Mouse (Mus musculus): ENCODE results near the gene Amh. TPM values are rescaled to one million over a fixed set of nuclear protein-coding genes. Genes with fewer than 3 reads are reported as not detected.

The Amh gene
- polyA plus RNA-seq, 1 experiment, result not detected

DNA sequence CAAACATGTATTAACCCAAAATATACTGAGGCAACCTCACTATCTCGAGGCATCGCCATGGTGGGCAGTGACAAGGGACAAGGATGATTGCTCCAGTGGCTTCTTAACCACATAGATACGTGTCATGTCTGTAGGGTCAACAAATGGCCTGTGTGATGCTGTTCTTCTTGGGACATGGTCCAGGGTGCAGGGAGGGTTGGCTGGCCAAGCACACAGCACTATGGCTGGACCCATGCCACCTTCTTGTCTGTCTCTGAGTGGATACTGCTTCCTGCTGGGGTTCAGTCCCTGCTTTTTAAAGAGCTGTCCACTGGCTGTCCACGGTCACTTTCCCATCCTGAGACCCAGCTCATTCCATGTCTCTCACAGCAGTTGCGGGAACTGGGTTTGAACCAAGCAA, 27.9 kb upstream of the Amh start:
- H3K9me3 ChIP-seq (replicated peaks; ENCODE audit: control insufficient read depth, insufficient read depth, low read length, poor library complexity, severe bottlenecking), result no peaks in the 10 kb centered on the region
- H3K36me3 ChIP-seq (ENCODE audit: control insufficient read depth, insufficient read depth, low read length, poor library complexity, severe bottlenecking), result peaks cover 26% of the 10 kb centered on the region
- no peak overlapping the region for H3K4me3 ChIP-seq (ENCODE audit: low read depth, low read length)
- H3K27me3 ChIP-seq (ENCODE audit: control insufficient read depth, insufficient read depth, low read length, poor library complexity, severe bottlenecking), result no peaks in the 10 kb centered on the region
- H3K27ac ChIP-seq (ENCODE audit: insufficient read depth, low read length), result no peak overlapping the region
- no peak for TF ChIP-seq EP300 (IDR thresholded peaks at IDR 0.05; ENCODE audit: insufficient read depth, low read depth, low read length)
- TF ChIP-seq CTCF (IDR thresholded peaks at IDR 0.05; ENCODE audit: low read depth, low read length), result no peak
- TF ChIP-seq POLR2A (IDR thresholded peaks at IDR 0.05; ENCODE audit: insufficient read depth, low read length), result no peak
- no peaks in the 10 kb centered on the region for H3K4me1 ChIP-seq (ENCODE audit: control insufficient read depth, insufficient read depth, low read length)
- no peak overlapping the region for H3K9ac ChIP-seq (ENCODE audit: low read depth, poor library complexity, severe bottlenecking)

DNA sequence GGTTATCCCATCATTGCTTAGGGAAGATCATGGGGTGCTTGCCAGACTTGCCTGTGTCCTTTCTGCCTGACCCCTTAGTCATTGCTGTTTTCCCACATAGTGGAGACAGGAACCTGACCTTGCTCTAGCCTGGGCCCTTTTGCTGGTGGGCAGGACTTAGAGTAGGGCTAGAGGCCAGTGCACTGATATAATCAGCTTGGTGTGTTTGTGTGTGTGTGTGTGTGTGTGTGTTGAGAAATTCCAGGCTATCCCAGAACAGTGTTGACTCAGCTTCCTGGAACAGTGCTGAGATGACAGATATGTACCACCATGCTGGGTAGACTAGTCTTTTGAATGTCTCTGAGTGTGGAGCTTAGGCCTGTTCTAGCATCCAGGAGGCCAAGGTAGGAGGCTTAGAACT, 25.5 kb upstream of the Amh start:
- H3K36me3 ChIP-seq (ENCODE audit: control insufficient read depth, insufficient read depth, low read length, poor library complexity, severe bottlenecking), result peaks cover 39% of the 10 kb centered on the region
- TF ChIP-seq CTCF (IDR thresholded peaks at IDR 0.05; ENCODE audit: low read depth, low read length) (no peak), EP300 (IDR thresholded peaks at IDR 0.05; ENCODE audit: insufficient read depth, low read depth, low read length) (no peak), POLR2A (IDR thresholded peaks at IDR 0.05; ENCODE audit: insufficient read depth, low read length) (no peak)

DNA sequence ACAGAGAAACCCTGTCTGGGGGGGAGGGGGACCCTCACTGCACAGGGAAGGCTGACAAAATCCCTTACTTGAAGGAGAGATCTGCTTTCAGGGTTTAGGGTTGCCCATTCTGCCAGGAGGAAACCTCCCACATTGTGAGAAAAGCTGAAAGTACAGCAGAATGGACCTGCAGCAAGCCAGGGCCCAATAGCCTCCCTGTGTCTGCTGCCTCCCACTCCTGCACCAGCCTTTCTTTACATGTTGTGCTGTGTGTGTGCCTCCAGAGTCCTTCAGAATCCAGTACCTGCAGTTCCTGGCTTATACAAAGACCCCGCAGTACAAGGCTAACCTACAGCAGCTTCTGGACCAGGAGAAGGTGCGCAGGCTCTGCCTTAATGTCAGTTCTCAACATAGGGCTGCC, 20.7 kb upstream of the Amh start:
- no peak overlapping the region for H3K4me3 ChIP-seq (ENCODE audit: low read depth, low read length)

More for the DNA sequence above, 25.5 kb upstream of the Amh start:
- Histone ChIP-seq H3K9me3 (replicated peaks; ENCODE audit: control insufficient read depth, insufficient read depth, low read length, poor library complexity, severe bottlenecking) (no peaks in the 10 kb centered on the region), H3K27me3 (ENCODE audit: control insufficient read depth, insufficient read depth, low read length, poor library complexity, severe bottlenecking) (no peaks in the 10 kb centered on the region), H3K9ac (ENCODE audit: low read depth, poor library complexity, severe bottlenecking) (no peak overlapping the region), H3K27ac (ENCODE audit: insufficient read depth, low read length) (no peak overlapping the region), H3K4me3 (ENCODE audit: low read depth, low read length) (no peak overlapping the region), H3K4me1 (ENCODE audit: control insufficient read depth, insufficient read depth, low read length) (no peaks in the 10 kb centered on the region)

DNA sequence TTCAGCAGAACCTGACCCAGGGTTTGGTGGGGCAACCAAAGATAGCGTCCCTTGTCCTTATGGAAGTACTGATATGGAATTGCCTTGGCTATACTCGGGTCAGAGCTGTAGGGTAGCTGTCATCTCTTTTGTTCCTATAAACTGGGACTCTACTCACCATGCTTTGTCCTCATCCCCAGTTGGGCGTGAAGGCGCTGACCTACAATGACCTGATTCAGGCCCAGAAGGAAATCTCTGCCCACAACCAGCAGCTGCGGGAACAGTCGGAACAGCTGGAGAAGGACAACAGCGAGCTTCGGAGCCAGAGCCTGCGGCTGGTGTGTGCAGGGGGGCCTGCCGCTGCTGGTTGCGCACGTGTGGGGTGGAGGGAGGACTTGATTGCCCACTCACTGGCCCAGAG, 20.2 kb upstream of the Amh start:
- H3K27me3 ChIP-seq (ENCODE audit: control insufficient read depth, insufficient read depth, low read length, poor library complexity, severe bottlenecking), result no peaks in the 10 kb centered on the region
- H3K9me3 ChIP-seq (replicated peaks; ENCODE audit: control insufficient read depth, insufficient read depth, low read length, poor library complexity, severe bottlenecking), result no peaks in the 10 kb centered on the region
- H3K27ac ChIP-seq (ENCODE audit: insufficient read depth, low read length), result no peak overlapping the region
- H3K4me3 ChIP-seq (ENCODE audit: low read depth, low read length), result no peak overlapping the region
- no peak overlapping the region for H3K9ac ChIP-seq (ENCODE audit: low read depth, poor library complexity, severe bottlenecking)
- TF ChIP-seq EP300 (IDR thresholded peaks at IDR 0.05; ENCODE audit: insufficient read depth, low read depth, low read length) (no peak), POLR2A (IDR thresholded peaks at IDR 0.05; ENCODE audit: insufficient read depth, low read length) (no peak), CTCF (IDR thresholded peaks at IDR 0.05; ENCODE audit: low read depth, low read length) (no peak)
- H3K36me3 ChIP-seq (ENCODE audit: control insufficient read depth, insufficient read depth, low read length, poor library complexity, severe bottlenecking), result peaks cover 49% of the 10 kb centered on the region
- no peaks in the 10 kb centered on the region for H3K4me1 ChIP-seq (ENCODE audit: control insufficient read depth, insufficient read depth, low read length)

More for the DNA sequence above, 20.7 kb upstream of the Amh start:
- Histone ChIP-seq H3K9ac (ENCODE audit: low read depth, poor library complexity, severe bottlenecking) (no peak overlapping the region), H3K9me3 (replicated peaks; ENCODE audit: control insufficient read depth, insufficient read depth, low read length, poor library complexity, severe bottlenecking) (no peaks in the 10 kb centered on the region), H3K27ac (ENCODE audit: insufficient read depth, low read length) (no peak overlapping the region), H3K4me1 (ENCODE audit: control insufficient read depth, insufficient read depth, low read length) (no peaks in the 10 kb centered on the region), H3K36me3 (ENCODE audit: control insufficient read depth, insufficient read depth, low read length, poor library complexity, severe bottlenecking) (peaks cover 46% of the 10 kb centered on the region), H3K27me3 (ENCODE audit: control insufficient read depth, insufficient read depth, low read length, poor library complexity, severe bottlenecking) (no peaks in the 10 kb centered on the region)
- no peak for TF ChIP-seq CTCF (IDR thresholded peaks at IDR 0.05; ENCODE audit: low read depth, low read length)
- TF ChIP-seq EP300 (IDR thresholded peaks at IDR 0.05; ENCODE audit: insufficient read depth, low read depth, low read length), result no peak
- no peak for TF ChIP-seq POLR2A (IDR thresholded peaks at IDR 0.05; ENCODE audit: insufficient read depth, low read length)

DNA sequence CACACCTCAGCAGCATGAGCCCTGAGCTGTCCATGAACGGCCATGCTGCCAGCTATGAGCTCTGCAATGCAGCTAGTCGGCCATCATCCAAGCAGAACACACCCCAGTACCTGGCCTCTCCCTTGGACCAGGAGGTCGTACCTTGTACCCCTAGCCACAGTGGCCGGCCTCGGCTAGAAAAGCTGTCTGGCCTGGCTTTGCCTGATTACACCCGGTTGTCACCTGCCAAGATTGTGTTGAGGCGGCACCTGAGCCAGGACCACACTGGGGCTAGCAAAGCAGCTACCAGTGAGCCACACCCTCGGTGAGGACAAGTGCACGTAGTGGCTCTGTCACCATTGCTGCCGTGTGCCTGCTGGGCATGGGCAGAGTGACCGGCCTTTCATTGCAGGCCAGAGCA, 19.1 kb upstream of the Amh start:
- Histone ChIP-seq H3K9ac (ENCODE audit: low read depth, poor library complexity, severe bottlenecking) (no peak overlapping the region), H3K27me3 (ENCODE audit: control insufficient read depth, insufficient read depth, low read length, poor library complexity, severe bottlenecking) (no peaks in the 10 kb centered on the region), H3K4me3 (ENCODE audit: low read depth, low read length) (no peak overlapping the region), H3K4me1 (ENCODE audit: control insufficient read depth, insufficient read depth, low read length) (no peaks in the 10 kb centered on the region), H3K36me3 (ENCODE audit: control insufficient read depth, insufficient read depth, low read length, poor library complexity, severe bottlenecking) (peaks cover 46% of the 10 kb centered on the region), H3K27ac (ENCODE audit: insufficient read depth, low read length) (no peak overlapping the region), H3K9me3 (replicated peaks; ENCODE audit: control insufficient read depth, insufficient read depth, low read length, poor library complexity, severe bottlenecking) (no peaks in the 10 kb centered on the region)
- TF ChIP-seq POLR2A (IDR thresholded peaks at IDR 0.05; ENCODE audit: insufficient read depth, low read length), result no peak
- TF ChIP-seq CTCF (IDR thresholded peaks at IDR 0.05; ENCODE audit: low read depth, low read length), result no peak
- no peak for TF ChIP-seq EP300 (IDR thresholded peaks at IDR 0.05; ENCODE audit: insufficient read depth, low read depth, low read length)

DNA sequence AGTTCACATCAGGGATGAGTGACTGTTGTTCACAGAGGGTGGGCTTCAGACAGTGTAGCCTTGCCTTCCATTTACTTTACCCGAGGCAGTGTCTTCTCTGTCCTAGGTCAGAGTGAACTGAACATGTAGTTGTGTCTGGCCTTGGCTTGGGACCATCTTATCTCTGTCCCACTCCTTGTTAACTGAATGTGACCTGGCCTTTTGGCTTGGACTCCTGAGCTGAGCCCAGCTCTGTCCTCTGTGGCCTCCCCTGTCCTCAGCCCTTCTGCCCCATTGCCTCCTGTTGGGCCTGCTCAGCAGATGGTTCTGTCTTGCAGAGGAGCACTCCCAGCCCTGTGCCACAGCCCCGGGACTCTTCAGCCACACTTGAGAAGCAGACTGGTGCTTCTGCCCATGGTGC, 17.5 kb upstream of the Amh start:
- TF ChIP-seq CTCF (IDR thresholded peaks at IDR 0.05; ENCODE audit: low read depth, low read length) (no peak), POLR2A (IDR thresholded peaks at IDR 0.05; ENCODE audit: insufficient read depth, low read length) (no peak), EP300 (IDR thresholded peaks at IDR 0.05; ENCODE audit: insufficient read depth, low read depth, low read length) (no peak)
- H3K27me3 ChIP-seq (ENCODE audit: control insufficient read depth, insufficient read depth, low read length, poor library complexity, severe bottlenecking), result no peaks in the 10 kb centered on the region
- no peak overlapping the region for H3K4me3 ChIP-seq (ENCODE audit: low read depth, low read length)

More for the DNA sequence above, 17.5 kb upstream of the Amh start:
- Histone ChIP-seq H3K9me3 (replicated peaks; ENCODE audit: control insufficient read depth, insufficient read depth, low read length, poor library complexity, severe bottlenecking) (no peaks in the 10 kb centered on the region), H3K36me3 (ENCODE audit: control insufficient read depth, insufficient read depth, low read length, poor library complexity, severe bottlenecking) (peaks cover 42% of the 10 kb centered on the region), H3K4me1 (ENCODE audit: control insufficient read depth, insufficient read depth, low read length) (no peaks in the 10 kb centered on the region), H3K9ac (ENCODE audit: low read depth, poor library complexity, severe bottlenecking) (no peak overlapping the region), H3K27ac (ENCODE audit: insufficient read depth, low read length) (no peak overlapping the region)

Measured in ES-Bruce4 (cell line).